Mouse (Mus musculus) G1E (cell line): ENCODE results near the gene Btnl6.

Source experiments
- CTCF ChIP-seq: IDR thresholded peaks from 2 replicates; pipeline ENCODE4 v1.5.1; 2012; ENCODE audit warnings: low read depth, low read length, inconsistent platforms, mixed read lengths
- GATA2 ChIP-seq: IDR thresholded peaks from 2 replicates; pipeline ENCODE4 v1.6.1; 2012; ENCODE audit warnings: low read depth, low read length, inconsistent platforms, borderline replicate concordance
- TAL1 ChIP-seq: conservative IDR thresholded peaks from 2 replicates; pipeline ENCODE4 v1.6.1; 2012; ENCODE audit warnings: low read depth, low read length, inconsistent platforms, mixed read lengths

- TF ChIP-seq CTCF: no peak
- TF ChIP-seq TAL1: no peak
- TF ChIP-seq GATA2: no peak
Measured at GRCm38 (mm10) chr17:34561200-34561599, 44.0 kb upstream of the Btnl6 start.
